Mouse (Mus musculus) left cerebral cortex, postnatal 25 days (tissue): Measurements from ENCODE around the gene Tes. TPM values are rescaled to one million over a fixed set of nuclear protein-coding genes. Genes with fewer than 3 reads are reported as not detected.

Experiments used
- DNase-seq, 2 experiments: peaks; one replicate each; pipeline ENCODE4 v3.0.0; 2022; ENCODE audit warnings: low spot score in 2 of 2, mixed read lengths in 1 of 2
- intact Hi-C: fragments of 180-260 bp; cut with DNase I; formaldehyde crosslinking; loops from one replicate; pipeline ENCODE4 v1.15.1; 2025
- total RNA-seq, 2 experiments: library from RNA; stranded (reverse); gene quantifications; 2 replicates each; pipeline ENCODE4 v1.2.3; 2021

The Tes gene
- total RNA-seq, 2 experiments from 2014 or later, result 4.4 to 4.8 TPM

GRCm38 (mm10) chr6:17072763-17073484 is 8.0 kb downstream of the Tes start:
- intact Hi-C loops, result no loop called here
- DNase-seq, result no peak

DNA sequence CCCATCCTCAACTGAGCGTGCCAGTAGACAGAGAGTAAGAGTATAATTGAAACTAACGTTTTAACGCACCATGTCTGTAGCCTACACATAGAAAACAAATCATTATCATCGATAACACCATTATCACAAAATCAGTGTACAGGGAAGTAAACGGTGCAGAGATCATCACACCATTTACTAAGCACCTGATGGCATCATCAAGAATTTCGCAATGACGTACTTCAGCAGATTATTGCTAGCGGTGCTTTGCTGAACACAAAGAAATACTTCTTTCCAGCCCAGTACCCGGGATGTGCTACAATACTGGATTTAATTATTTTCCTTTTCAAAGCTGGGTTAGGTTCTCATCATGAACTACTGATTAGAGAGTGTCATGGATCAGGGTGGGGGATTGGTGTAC is 12.3 kb downstream of the Tes start:
- DNase-seq, result no peak
- intact Hi-C loops, result no loop called here

DNA sequence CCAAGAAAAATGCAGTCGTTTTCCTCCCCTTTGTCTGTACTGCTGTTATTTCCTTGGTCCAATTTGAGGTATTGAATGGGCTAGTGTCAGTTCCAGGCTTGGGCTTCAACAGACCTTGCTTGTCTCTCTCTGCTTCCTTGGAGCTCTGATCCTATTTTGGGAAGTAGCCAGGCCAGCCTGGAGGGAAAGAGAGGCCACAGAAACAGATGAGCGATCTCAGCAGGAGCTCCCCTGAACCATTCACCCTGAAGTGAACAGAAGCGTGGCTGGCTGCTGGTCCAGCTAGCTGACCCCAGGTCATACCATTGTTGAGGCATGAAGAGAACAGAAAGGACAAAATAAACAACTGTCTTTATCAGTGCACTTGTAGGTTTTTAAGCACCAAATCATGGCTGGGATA is 12.8 kb downstream of the Tes start:
- DNase-seq, result no peak
- intact Hi-C loops, result no loop called here

DNA sequence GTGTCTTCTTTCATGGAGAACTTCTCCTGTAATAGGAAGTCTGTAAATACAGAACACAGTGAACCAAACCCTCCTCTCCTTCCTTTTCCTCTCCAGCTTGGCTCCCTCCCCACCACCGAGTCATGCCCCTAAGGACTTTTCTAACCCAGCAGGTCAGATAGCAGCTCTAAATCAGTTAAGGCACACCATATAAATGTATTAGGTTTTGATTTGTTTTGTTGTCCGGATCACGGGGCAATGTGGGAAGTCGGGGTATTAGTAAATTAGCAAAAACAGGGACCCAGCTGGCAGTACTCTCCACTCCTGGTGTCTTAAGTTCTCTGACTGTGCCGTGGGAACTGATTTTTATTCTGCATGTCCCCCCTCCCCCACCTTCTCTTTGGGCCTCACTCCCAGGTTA is 14.4 kb downstream of the Tes start:
- intact Hi-C loops, result no loop called here
- DNase-seq, result no peak

GRCm38 (mm10) chr6:17079826-17080225 is 14.9 kb downstream of the Tes start:
- intact Hi-C loops, result no loop called here
- no peak for DNase-seq

DNA sequence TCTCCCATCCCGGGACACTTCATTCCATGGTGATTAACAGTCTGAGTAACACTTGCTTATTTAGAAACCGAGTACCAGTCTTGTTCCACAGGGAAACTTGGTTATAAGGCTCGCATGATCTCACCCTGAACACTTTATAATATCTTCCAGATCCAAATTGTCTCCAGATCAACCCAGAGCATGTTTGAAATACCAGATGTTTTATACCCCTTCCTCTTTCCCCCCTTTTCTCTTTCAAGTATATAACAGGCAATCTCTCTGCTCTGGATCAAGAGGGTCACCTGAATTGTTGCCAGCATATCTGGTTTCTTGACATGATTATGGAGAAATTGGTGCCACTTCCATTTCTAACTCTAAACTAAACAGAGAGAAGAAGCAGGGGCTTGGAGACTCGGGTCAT is 17.3 kb downstream of the Tes start:
- intact Hi-C loops, result no loop called here
- no peak for DNase-seq

- DNase-seq, result no peak
- intact Hi-C loops, result no loop called here
These were observed 17.9 kb downstream of the Tes start for GRCm38 (mm10) chr6:17082800-17083199.

DNA sequence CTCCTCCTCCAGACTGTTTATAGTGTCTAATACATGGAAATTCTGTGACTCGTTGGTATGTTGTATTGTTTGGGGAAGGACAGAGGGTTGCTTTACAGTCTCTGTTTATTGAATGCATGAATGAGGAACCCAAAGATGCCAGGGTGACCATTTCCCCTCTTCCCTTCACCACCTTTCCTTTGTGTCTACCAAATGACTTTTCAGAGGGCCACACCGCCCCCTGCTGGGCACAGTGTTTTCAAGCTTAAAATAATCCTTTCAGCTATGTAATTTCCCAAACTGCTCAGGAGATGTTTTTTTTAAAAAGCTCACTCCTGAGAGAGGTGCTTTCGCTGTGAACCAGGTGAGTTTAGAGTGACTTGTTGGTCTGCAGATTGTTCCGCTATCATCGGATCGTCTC is 22.5 kb downstream of the Tes start:
- peak; percentile 65 to 67 for DNase-seq
- intact Hi-C loops, result loop anchor here (1.0 to 2.0 kb wide), 3 partner anchors 59 to 92 kb away; no protein-coding TSS in a partner anchor

DNA sequence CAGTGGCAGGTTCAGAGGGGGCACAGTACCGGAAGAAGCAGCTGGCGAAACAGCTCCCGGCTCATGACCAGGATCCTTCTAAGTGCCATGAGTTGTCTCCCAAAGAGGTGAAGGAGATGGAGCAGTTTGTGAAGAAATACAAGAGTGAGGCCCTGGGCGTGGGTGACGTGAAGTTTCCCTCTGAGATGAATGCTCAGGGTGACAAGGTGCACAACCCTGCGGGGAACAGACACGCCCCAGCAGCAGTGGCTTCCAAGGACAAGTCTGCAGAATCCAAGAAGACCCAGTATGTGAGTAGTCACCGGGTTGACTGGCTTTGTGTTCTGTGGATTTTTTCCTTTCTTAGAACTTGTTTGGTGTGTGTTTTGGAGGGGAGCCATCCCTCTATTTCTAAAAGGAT is 32.4 kb downstream of the Tes start:
- no peak for DNase-seq
- intact Hi-C loops, result no loop called here

DNA sequence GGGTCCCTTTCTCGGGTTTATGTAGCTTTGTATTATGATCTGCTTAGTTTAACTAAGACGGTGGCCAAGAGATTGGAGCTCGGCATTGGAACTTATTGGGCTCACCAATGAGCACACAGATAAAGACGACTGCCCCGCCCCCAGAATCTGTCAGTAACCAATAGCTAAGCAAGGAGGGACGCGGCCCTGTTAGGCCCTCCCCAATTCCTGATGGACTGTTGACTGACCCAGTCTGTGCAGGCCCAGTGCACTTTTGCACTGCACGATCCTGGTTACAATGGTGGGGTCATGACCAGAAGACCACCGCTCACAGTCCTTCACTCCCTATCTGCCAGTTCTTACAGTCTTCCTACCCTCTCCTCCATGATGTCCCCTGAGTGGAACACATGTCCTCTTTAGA is 33.6 kb downstream of the Tes start:
- intact Hi-C loops, result no loop called here
- no peak for DNase-seq

DNA sequence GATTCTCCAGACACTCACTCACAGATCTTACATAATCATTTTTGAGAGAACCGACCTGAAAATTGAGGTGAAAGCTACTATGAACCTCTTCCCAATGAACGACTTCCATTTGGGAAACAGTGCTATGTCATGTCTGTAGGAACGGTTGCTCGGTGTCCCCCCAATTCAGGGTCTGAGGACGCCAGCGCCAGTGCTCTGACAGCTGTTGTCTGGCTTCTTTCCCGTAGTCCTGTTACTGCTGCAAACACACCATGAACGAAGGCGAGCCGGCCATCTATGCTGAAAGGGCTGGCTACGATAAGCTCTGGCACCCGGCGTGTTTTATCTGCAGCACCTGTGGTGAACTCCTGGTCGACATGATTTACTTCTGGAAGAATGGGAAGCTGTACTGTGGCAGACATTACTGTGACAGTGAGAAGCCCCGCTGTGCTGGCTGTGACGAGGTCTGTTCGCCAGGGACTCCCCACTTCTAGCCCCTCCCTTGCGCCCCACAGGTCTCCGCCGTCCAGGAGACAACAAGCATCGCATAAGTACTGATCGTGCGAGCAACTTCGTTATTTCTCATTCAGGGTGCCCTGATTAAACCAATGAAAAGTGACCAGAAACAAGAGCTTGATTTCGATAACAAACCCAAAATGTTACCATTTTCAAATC is 34.7 kb downstream of the Tes start:
- intact Hi-C loops, result no loop called here
- DNase-seq, result no peak

DNA sequence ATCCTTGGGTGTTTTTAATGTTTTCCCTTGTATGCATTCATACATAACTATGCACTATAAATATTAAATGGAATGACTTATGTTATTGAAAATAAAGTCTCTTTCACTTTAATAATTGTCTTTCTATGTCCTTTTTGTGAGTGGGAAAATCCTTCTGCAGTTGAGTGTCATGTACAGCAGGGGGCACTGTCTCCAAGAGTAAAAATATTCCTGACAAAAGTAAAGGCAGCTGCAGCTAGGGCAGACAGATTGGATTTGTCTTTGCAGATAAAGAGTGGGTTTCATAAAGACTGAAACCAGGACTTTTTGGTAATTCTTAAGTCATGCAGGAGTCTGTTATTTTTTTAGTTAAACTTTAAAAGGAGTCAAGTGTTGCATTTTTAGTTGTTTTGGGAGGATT is 40.8 kb downstream of the Tes start:
- intact Hi-C loops, result loop anchor here (1.0 to 2.0 kb wide), 3 partner anchors 201 to 483 kb away; partner anchors contain the start of gene Cav1
- peak; percentile 63 to 82 for DNase-seq

DNA sequence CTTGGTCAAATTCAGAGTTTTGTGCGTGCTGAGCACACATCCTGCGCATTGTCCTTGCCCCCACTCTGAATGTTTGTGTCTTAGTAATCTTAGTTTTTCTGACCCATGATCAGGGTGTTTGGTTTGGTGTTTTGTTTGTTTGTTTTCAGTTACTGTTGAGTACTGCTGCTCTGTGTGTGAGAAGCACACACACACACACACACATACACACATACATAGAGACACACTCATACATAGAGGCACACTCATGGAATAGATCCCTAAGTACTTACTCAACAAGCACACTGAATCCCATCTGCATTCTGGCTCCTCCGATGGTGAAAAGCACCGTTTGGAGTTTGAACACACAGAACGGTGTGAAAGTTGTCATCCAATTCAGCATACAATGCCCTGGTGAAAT is 41.5 kb downstream of the Tes start:
- no peak for DNase-seq
- intact Hi-C loops, result no loop called here

DNA sequence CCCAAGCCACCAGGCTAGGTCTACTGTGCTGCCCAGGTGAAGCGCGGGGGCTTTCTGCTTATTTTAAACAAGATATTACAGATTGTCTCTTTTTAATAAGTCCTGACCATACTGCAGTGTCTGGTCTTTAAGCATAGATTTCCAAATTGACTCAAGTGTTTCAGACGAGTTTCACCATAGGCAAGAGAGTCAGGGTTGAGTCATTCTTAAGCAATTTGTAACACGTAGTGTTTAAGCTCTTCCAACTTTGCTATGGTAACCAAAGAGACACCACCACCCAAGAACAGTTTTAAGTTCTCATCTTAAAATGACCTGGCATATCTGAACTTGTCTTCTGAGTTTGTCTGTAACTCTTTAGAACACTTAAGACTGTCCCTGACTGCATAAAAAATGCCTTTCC is 44.3 kb downstream of the Tes start:
- no peak for DNase-seq
- intact Hi-C loops, result no loop called here

- no peak for DNase-seq
- intact Hi-C loops, result loop anchor here (5.0 kb wide), 1 partner anchor 62 kb away; no protein-coding TSS in a partner anchor
These were observed 45.7 kb downstream of the Tes start for GRCm38 (mm10) chr6:17110564-17111100.

DNA sequence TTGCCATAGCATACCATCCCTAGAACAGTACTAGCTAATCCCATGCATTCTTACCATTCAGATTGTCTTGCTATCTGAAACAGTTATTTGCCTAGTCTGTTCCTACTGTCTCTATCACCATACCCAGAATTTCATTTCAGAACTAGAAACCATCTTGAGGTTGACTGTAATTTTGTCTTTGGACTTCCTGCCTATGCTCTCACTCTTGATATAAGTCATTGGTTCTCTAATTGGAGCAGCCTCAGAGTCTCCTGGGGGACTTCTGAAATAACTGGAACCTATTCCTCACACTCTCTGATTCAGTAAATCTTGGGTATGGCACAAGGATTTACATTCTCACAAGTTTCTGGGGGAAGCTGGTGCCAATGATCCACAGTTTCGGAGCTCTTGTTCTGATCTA is 47.1 kb downstream of the Tes start:
- intact Hi-C loops, result loop anchor here (5.0 kb wide), 1 partner anchor 60 kb away; no protein-coding TSS in a partner anchor

GRCm38 (mm10) chr6:17112990-17113389 is 48.0 kb downstream of the Tes start:
- intact Hi-C loops, result loop anchor here (5.0 kb wide), 1 partner anchor 59 kb away; no protein-coding TSS in a partner anchor
- DNase-seq, result no peak

More for the DNA sequence above, 47.1 kb downstream of the Tes start:
- DNase-seq, result no peak

DNA sequence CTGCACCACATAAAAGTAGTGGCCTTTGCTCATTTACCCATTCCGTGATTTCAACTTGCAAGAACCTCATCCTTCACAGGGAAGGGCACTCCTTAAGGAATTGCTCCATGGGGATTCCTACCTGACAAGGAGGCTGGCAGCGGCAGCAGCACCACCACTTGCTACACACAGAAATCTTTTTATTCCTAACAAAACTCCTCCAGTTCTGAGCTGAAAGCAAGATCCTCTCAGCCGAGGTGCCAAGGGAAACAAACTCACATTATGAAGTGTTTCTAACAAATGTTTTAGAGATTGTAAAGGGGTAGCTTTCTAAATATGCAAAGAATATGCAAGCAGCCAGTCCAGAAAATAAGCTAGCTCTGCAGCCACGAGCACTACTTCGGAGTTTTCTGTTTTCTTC is 49.6 kb downstream of the Tes start:
- intact Hi-C loops, result loop anchor here (5.0 kb wide), 1 partner anchor 58 kb away; no protein-coding TSS in a partner anchor
- DNase-seq, result peak in 1 of 2 experiments; percentile 51

DNA sequence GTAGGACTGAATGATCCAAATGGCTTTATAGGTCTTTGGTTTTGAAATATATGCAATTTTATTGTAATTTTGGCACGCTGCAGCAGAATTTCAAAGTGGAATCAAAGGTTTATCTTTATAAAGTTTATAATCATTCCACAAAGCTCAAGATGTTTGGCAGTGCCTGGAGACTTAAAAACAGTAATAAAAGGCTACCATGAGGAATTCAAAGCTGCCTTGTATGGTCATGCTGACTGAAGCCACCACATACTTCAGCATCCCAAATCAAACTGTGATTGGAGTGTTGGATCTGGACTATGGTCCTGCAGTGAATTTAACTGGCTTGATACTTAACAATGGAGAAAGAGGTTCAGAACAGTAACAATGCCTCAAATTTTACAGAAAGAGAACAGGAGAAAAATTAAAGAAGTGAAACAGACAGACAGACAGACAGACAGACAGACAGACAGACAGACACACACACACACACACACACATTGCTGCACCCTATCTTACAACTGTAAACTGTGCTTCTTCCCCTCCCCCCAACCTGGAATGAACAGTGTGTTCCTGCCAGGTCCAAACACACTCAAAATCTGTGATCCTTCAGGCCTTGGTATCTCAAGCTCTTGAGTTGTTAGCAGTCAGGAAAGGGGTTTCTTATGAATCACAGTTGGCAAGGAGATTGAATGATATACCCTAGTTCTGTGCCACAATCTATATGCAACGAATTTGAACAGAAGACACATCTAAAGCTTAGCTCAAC is 50.3 kb downstream of the Tes start:
- intact Hi-C loops, result no loop called here
- no peak for DNase-seq
